Mouse (Mus musculus): ENCODE data around the gene Pole. TPM values are rescaled to one million over a fixed set of nuclear protein-coding genes. Genes with fewer than 3 reads are reported as not detected.

Gene Pole
- polyA plus RNA-seq, 1 experiment from 2014 or later: 27.9 TPM

GRCm38 (mm10) chr5:110379823-110380222, 93.7 kb downstream of the Pole start:
- Histone ChIP-seq H3K9me3 (replicated peaks) (no peaks in the 10 kb centered on the region), H3K27me3 (replicated peaks) (peaks cover 5% of the 10 kb centered on the region), H3K27ac (no peak overlapping the region), H3K4me3 (no peak overlapping the region), H3K4me1 (no peaks in the 10 kb centered on the region), H3K36me3 (peaks cover 38% of the 10 kb centered on the region), H3K4me2 (no peak overlapping the region), H3K9ac (no peak overlapping the region)
- WGBS (ENCODE audit: insufficient replicate concordance): 67% methylated on average over 4 of the region's 4 CpGs
- no peak for ATAC-seq

GRCm38 (mm10) chr5:110384491-110384890, 98.4 kb downstream of the Pole start:
- H3K9me3 ChIP-seq (replicated peaks): no peaks in the 10 kb centered on the region
- H3K4me2 ChIP-seq: no peak overlapping the region
- no peaks in the 10 kb centered on the region for H3K36me3 ChIP-seq
- H3K9ac ChIP-seq: no peak overlapping the region
- H3K27me3 ChIP-seq (replicated peaks): peaks cover 41% of the 10 kb centered on the region
- H3K27ac ChIP-seq: no peak overlapping the region
- peaks cover 14% of the 10 kb centered on the region for H3K4me1 ChIP-seq
- ATAC-seq: no peak
- no peak overlapping the region for H3K4me3 ChIP-seq
- 73% methylated on average over 6 of the region's 6 CpGs for WGBS (ENCODE audit: insufficient replicate concordance)

GRCm38 (mm10) chr5:110385263-110385662, 99.2 kb downstream of the Pole start:
- no peak for ATAC-seq
- Histone ChIP-seq H3K27me3 (replicated peaks) (peaks cover 41% of the 10 kb centered on the region), H3K4me2 (no peak overlapping the region), H3K4me1 (peaks cover 14% of the 10 kb centered on the region), H3K9ac (no peak overlapping the region), H3K36me3 (no peaks in the 10 kb centered on the region), H3K27ac (no peak overlapping the region), H3K4me3 (no peak overlapping the region), H3K9me3 (replicated peaks) (no peaks in the 10 kb centered on the region)
- 41% methylated on average over 4 of the region's 4 CpGs for WGBS (ENCODE audit: insufficient replicate concordance)

GRCm38 (mm10) chr5:110386371-110387330, 100.5 kb downstream of the Pole start:
- H3K4me2 ChIP-seq: peak overlapping the region; percentile 75
- H3K27ac ChIP-seq: no peak overlapping the region
- peaks cover 14% of the 10 kb centered on the region for H3K4me1 ChIP-seq
- H3K27me3 ChIP-seq (replicated peaks): peaks cover 41% of the 10 kb centered on the region
- peak overlapping the region; percentile 24; the same call in 1 of the 2 replicates for H3K9ac ChIP-seq
- WGBS (ENCODE audit: insufficient replicate concordance): 4% methylated on average over 90 of the region's 90 CpGs
- no peaks in the 10 kb centered on the region for H3K36me3 ChIP-seq
- no peaks in the 10 kb centered on the region for H3K9me3 ChIP-seq (replicated peaks)
- peak overlapping the region; percentile 53 for H3K4me3 ChIP-seq
- peak; percentile 73 for ATAC-seq

Other genes with a start within 250 kb of the Pole start
- 2.6 and 3.0 TPM in 2 replicates for gene Gm17655, start 213.8 kb upstream of the Pole start, polyA plus RNA-seq (2016; fragmentation: Nextera tagmentation; extraction: Ambion mirVana)
- gene Gm35315, start 191.9 kb upstream of the Pole start, polyA plus RNA-seq (2016; fragmentation: Nextera tagmentation; extraction: Ambion mirVana): 1.8 and 2.4 TPM in 2 replicates
- 0.57 and 0.82 TPM in 2 replicates for gene Plcxd1, start 186.3 kb upstream of the Pole start, polyA plus RNA-seq (2016; fragmentation: Nextera tagmentation; extraction: Ambion mirVana)
- 13.7 and 17.5 TPM in 2 replicates for gene Gtpbp6, start 178.1 kb upstream of the Pole start, polyA plus RNA-seq (2016; fragmentation: Nextera tagmentation; extraction: Ambion mirVana)
- gene Zfp605, start 176.2 kb upstream of the Pole start, polyA plus RNA-seq (2016; fragmentation: Nextera tagmentation; extraction: Ambion mirVana): 1.9 and 2.0 TPM in 2 replicates
- gene Chfr, start 150.5 kb upstream of the Pole start, polyA plus RNA-seq (2016; fragmentation: Nextera tagmentation; extraction: Ambion mirVana): 29.1 and 30.5 TPM in 2 replicates
- gene Golga3, start 109.6 kb upstream of the Pole start, polyA plus RNA-seq (2016; fragmentation: Nextera tagmentation; extraction: Ambion mirVana): 13.5 and 14.0 TPM in 2 replicates
- 20.8 and 21.6 TPM in 2 replicates for gene Ankle2, start 55.3 kb upstream of the Pole start, polyA plus RNA-seq (2016; fragmentation: Nextera tagmentation; extraction: Ambion mirVana)
- gene Pgam5, start 16.4 kb upstream of the Pole start, polyA plus RNA-seq (2016; fragmentation: Nextera tagmentation; extraction: Ambion mirVana): 46.5 and 48.1 TPM in 2 replicates
- 24.4 and 26.1 TPM in 2 replicates for gene Pxmp2, start 120 bp upstream of the Pole start, polyA plus RNA-seq (2016; fragmentation: Nextera tagmentation; extraction: Ambion mirVana)
- gene P2rx2, start 56.9 kb downstream of the Pole start, polyA plus RNA-seq (2016; fragmentation: Nextera tagmentation; extraction: Ambion mirVana): 0.06 TPM in 1 of 2 replicates, not detected in the other
- gene Lrcol1, start 58.4 kb downstream of the Pole start, polyA plus RNA-seq (2016; fragmentation: Nextera tagmentation; extraction: Ambion mirVana): not detected in 2 replicates
- gene Fbrsl1, start 162.2 kb downstream of the Pole start, polyA plus RNA-seq (2016; fragmentation: Nextera tagmentation; extraction: Ambion mirVana): 9.8 TPM in 2 replicates